Mouse (Mus musculus): ENCODE measurements at regions not wholly inside any gene's neighbourhood (a gene's known extent, or its start where the extent isn't known, plus 50 kb on each side); places are given as distances from the start of the nearest gene placed in this dataset.

DNA sequence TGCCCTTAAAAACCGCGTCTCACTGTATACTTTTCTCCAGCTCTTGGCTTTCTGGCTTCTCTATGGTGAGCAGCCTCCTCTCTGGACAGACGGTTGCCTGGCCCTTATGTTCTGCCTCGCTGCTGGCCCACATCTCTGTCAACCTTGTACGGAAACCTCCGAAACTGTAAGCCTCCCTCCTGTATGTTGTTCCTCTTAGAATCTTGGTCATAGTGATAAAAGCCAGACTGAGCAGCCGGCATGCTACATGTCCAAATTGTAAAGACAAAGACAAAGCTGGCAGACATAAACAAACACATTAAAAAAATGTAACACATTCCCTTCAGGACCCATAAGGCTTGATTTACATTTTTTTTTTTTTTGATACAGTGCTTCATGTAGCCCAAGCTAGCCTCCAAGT is 122.7 kb upstream of the Foxn2 start:
- TF ChIP-seq GATA1 (IDR thresholded peaks at IDR 0.05; ENCODE audit: low read length) (no peak), TAL1 (IDR thresholded peaks at IDR 0.05; ENCODE audit: low read length) (no peak)
